Mouse (Mus musculus): ENCODE measurements around the gene Kmt2c.

DNA sequence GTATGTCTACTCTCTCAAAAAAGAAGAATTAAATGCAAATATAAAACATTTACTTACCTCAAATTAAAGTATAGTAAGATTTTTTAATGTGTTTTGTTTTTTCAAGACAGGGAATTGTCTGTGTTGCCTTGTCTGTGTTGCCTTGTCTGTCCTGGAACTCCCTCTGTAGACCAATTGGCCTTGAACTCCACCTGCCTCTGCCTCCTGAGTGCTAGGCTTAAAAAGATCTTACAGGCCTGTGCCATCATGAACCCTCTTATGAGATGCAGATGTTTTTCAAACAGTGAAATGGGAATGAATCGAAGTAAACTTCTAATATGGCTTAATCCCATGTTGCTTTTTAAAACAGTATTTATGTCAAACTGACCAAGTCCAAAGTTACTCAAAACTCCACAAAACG lies 1.9 kb downstream of the Kmt2c start:
- no peak for TF ChIP-seq CTCF (IDR thresholded peaks at IDR 0.05; ENCODE audit: insufficient read depth, low read depth, low read length)
- no peak for TF ChIP-seq POLR2A (IDR thresholded peaks at IDR 0.05; ENCODE audit: insufficient read depth, low read depth, low read length)

Data from olfactory bulb, adult 2 months (tissue).